Mouse (Mus musculus) embryonic facial prominence, embryonic 11.5 days (tissue): ENCODE measurements at regions not wholly inside any gene's neighbourhood (a gene's known extent, or its start where the extent isn't known, plus 50 kb on each side); places are given as distances from the start of the nearest gene placed in this dataset.

ENCODE experiments used
- ATAC-seq: fragments of 200-750 bp; cut with Nextera tagmentation; replicated peaks from 2 replicates; pipeline ENCODE4 v1.8.0; 2017; ENCODE audit warnings: low read depth; ENCODE audit not compliant: insufficient number of reproducible peaks, low FRiP score, low TSS enrichment
- DNase-seq: peaks from one replicate; pipeline ENCODE4 v3.0.0-alpha.2; 2015; ENCODE audit warnings: low spot score
- H3K27ac ChIP-seq: fragments of 300-500 bp; sonication (generic); replicated peaks from 2 replicates; pipeline ENCODE4 v1.5.1; 2014; ENCODE audit warnings: mild to moderate bottlenecking, low read depth, low read length, control low read depth
- H3K27me3 ChIP-seq: fragments of 300-500 bp; sonication (generic); 2 replicates; pipeline ENCODE4 v1.6.1; 2014; ENCODE audit warnings: mild to moderate bottlenecking, low read length, moderate library complexity, mixed read lengths; ENCODE audit not compliant: control insufficient read depth, insufficient read depth
- H3K36me3 ChIP-seq: fragments of 300-500 bp; sonication (generic); replicated peaks from 2 replicates; pipeline ENCODE4 v1.6.1; 2014; ENCODE audit warnings: low read depth, mild to moderate bottlenecking, low read length, moderate library complexity, mixed read lengths; ENCODE audit not compliant: control insufficient read depth, insufficient read depth
- H3K4me1 ChIP-seq: fragments of 300-500 bp; sonication (generic); 2 replicates; pipeline ENCODE4 v1.6.1; 2014; ENCODE audit warnings: low read length, mixed read lengths; ENCODE audit not compliant: control insufficient read depth, insufficient read depth
- H3K4me2 ChIP-seq: fragments of 300-500 bp; sonication (generic); 2 replicates; pipeline ENCODE4 v1.6.1; 2014; ENCODE audit warnings: low read depth, mild to moderate bottlenecking, control low read depth, low read length, moderate library complexity
- H3K4me3 ChIP-seq: fragments of 300-500 bp; sonication (generic); 2 replicates; pipeline ENCODE4 v1.5.1; 2014; ENCODE audit warnings: low read depth, low read length, control low read depth
- H3K9ac ChIP-seq: fragments of 300-500 bp; sonication (generic); replicated peaks from 2 replicates; pipeline ENCODE4 v1.6.1; 2014; ENCODE audit warnings: mild to moderate bottlenecking, control low read depth, low read length
- H3K9me3 ChIP-seq: fragments of 300-500 bp; sonication (generic); replicated peaks from 2 replicates; pipeline ENCODE4 v1.6.1; 2016; ENCODE audit warnings: mild to moderate bottlenecking, low read length, inconsistent platforms, mixed read lengths; ENCODE audit not compliant: control insufficient read depth
- WGBS: fragments of 180-500 bp; shearing (Covaris S2); extraction: QIAGEN DNeasy Blood & Tissue Kit; methylation state at CpG from one replicate; pipeline ENCODE4 v1.1.7; 2014; 5-methylcytosine and 5-hydroxymethylcytosine counted together

GRCm38 (mm10) chr2:118058654-118059395, 52.9 kb upstream of the Thbs1 start:
- no peaks in the 10 kb centered on the region for H3K9me3 ChIP-seq
- WGBS = 86% methylated on average over 6 of the region's 6 CpGs
- no peak overlapping the region for H3K9ac ChIP-seq
- H3K4me1 ChIP-seq = no peaks in the 10 kb centered on the region
- ATAC-seq (no peak), DNase-seq (no peak)
- H3K27me3 ChIP-seq = no peaks in the 10 kb centered on the region
- H3K4me2 ChIP-seq = no peak overlapping the region
- H3K4me3 ChIP-seq = no peak overlapping the region
- H3K36me3 ChIP-seq = no peaks in the 10 kb centered on the region
- H3K27ac ChIP-seq = no peak overlapping the region

DNA sequence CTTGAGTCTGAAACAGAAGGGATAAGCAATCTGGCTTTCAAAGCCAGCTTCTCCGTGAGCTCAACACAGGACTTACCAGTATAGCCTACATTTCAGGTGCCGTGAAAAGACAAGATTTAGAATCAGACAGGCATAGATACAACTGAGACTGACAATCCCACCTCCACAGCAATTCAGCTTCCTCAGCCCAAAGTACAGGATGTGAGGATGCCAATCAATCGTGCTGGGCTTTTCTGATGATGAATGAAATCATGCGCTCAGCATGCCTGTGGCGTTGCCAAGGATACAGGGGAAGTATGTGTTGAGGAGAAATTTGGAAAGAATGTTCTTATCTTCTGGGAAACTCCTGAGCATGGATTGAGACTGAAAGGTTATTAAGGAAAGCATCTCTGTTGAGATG, 50.4 kb upstream of the Thbs1 start:
- DNase-seq = no peak
- no peaks in the 10 kb centered on the region for H3K36me3 ChIP-seq
- no peak overlapping the region for H3K4me2 ChIP-seq
- H3K9me3 ChIP-seq = no peaks in the 10 kb centered on the region
- H3K9ac ChIP-seq = no peak overlapping the region
- WGBS = 87% methylated on average over 5 of the region's 5 CpGs
- no peaks in the 10 kb centered on the region for H3K27me3 ChIP-seq
- H3K27ac ChIP-seq = no peak overlapping the region
- no peak overlapping the region for H3K4me3 ChIP-seq
- ATAC-seq = no peak
- no peaks in the 10 kb centered on the region for H3K4me1 ChIP-seq
